Mouse (Mus musculus) layer of hippocampus, postnatal 14 days (tissue): ENCODE measurements at regions not wholly inside any gene's neighbourhood (a gene's known extent, or its start where the extent isn't known, plus 50 kb on each side); places are given as distances from the start of the nearest gene placed in this dataset.
A peak's percentile ranks its signal among the peaks of the same experiment; 100 is the strongest.

Experiments used
- DNase-seq, 2 experiments: peaks; one replicate each; pipeline ENCODE4 v3.0.0; 2021 to 2022; ENCODE audit warnings: low spot score in 2 of 2, mixed read lengths in 1 of 2

DNA sequence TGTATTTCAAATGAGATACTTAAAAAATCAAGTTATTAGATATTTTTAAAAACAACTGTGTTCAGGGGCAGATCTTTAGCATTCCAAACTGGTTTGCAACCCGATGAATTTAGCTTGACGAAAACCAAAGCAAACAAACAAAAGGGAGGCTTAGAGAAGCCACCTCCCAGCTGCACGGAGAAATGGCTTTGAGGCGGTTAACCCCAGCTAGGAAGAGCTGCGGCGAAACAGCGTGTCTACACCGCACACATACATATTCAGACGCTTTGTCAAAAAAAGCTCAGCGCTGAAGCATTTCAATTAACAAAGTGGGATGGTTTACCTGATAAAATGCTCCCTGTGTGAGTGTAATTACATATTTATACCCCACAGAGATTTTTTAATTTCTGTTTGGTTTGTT, 123.0 kb upstream of the Ap5m1 start:
- DNase-seq = no peak

DNA sequence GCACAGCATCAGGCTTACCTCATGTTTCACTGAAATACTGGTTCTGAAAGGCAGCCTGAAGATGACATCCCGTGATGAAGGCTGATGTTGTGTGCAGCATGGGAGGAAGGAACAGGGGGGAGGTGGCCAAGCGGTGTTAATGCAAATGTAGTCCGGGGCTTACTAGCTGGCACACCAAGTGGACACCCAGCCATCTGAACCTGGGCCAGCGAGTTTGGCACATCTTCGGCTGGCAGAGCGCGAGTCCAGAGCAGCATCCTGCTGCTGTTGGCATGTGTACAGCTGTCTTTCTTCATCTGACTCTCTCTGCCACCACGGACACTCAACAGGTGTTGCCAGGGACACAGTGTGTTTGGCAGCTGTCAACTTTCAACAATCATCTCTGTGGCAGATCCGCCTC, 135.0 kb upstream of the Ap5m1 start:
- DNase-seq = peak; percentile 26 to 60

DNA sequence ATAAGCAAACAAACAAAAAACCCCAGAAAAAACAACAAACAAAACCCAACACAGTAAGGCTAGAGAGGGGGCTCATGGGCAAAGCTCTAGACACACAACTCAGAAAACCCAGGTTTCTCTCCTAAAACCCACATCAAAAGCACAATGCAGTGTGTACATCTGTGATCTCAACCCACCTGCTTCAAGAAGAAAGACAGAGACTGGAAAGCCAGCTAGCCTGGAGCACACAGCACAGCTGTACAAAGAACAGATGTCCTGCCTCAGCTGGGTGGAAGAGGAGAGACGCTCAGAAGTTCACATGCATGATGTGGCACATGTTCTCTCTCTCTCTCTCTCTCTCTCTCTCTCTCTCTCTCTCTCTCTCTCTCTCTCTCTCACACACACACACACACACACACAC, 140.0 kb upstream of the Ap5m1 start:
- no peak for DNase-seq

DNA sequence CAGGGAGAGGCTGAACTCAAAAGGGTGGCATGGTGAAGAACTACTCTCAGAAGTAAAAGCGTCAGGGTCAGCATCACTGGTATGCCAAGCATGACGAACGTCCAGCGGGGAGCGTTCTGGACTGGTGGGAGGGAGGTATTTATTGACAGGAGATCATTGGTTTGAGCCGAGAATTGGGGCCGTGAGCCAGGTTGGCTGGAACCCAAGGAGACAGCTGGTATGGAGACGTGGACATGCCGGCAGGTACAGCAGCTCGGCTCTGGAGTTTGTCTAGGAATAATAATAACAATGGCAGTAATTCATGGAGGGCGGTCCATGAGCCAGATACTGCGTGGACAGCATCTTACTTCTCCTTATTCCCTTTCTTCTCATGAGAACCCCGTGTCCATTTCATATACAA, 156.5 kb upstream of the Ap5m1 start:
- DNase-seq = no peak

DNA sequence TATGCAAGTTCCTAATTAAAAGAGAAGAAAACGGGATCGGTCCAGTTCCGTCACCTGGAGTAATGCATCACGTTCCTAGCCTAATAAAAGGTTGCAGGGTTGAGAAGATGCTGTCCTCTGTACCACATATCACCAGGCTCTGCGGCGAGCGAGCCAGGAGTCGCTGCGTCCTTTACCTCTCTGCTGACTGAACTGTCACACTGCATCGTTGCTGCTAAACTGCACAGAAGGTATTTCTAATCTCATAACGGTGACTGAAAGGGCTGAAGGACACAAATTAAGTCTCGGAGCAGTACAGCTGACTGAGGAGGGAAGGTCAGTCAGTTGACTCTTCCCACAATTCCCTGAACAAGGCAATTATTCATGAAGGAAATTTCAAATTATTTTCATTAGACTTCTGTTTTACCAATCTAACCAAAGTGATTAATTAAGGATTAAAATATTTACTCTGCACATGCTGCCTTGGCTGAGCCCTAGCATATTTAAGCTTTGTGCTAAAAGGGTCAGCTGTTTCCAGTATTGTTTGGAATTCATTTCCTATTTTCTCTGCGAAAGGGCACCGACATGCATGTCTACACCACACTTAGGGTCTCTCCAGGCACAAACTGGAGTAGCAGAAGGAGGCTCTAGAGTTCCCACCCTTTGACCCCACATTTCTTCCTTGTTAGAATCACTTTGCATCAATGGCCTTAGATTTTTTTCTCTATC, 157.8 kb upstream of the Ap5m1 start:
- no peak for DNase-seq

DNA sequence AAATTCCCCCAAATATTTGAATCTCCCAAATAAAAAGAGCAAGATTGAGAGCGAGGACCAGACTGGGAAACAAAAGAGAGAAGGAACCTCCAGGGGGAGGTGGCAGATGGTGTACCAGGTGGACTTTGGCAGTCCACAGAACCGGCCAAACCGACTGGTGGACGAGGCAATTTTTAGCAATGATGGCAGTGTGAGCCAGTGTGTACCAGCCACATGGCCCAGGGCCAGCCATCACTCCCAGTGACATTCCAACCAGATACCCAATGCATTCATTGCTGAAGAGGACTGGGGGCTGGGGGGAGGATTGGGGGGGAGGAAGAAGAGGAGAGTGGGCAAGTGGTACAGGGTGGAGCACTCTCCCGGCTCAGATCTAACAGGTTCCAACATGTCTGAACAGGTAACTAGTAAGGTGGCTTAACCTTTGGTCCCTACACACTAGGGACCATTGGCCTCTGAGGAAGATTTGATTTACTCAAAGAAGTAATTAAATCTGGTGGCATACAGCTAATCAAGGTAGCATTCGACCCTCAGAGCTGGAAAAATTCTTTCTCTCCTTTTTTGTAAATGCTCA, 158.4 kb upstream of the Ap5m1 start:
- DNase-seq = no peak

DNA sequence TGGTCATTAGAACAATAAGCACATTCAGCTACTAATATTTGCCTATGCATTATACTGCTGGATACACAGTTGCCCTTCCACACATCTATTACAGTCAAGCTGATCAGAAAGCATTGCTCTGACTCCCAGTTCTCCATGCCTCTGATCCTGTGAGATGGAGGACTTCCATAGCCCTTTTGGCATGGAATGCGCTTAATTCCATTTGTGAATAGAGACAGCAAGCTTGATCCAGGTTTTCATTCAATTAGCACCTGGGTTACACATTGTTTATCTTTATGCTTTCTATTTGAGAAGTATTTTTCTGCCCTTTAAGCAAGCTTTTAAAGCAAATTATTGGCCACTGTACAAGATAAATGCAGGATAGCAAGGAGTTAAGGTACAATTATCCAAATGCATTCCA, 158.9 kb upstream of the Ap5m1 start:
- no peak for DNase-seq

DNA sequence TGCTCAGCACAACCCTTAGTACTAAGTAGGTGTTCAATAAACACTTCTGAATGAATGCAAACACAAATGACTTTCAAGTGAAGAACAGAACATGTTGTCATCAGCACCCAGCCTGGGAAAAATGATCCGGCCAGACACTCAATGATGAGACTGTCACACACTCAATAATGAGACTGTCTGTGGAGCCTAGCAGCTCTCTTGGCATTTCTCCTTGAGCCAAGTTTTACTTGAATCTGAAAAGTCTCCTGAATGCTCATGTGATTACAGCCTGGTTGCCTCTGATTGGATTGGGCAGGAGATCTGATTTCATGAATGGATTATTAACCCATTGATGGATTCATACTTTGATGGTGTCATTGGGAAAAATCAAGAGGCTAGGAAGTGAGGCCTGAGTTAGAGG, 161.3 kb upstream of the Ap5m1 start:
- DNase-seq = no peak

DNA sequence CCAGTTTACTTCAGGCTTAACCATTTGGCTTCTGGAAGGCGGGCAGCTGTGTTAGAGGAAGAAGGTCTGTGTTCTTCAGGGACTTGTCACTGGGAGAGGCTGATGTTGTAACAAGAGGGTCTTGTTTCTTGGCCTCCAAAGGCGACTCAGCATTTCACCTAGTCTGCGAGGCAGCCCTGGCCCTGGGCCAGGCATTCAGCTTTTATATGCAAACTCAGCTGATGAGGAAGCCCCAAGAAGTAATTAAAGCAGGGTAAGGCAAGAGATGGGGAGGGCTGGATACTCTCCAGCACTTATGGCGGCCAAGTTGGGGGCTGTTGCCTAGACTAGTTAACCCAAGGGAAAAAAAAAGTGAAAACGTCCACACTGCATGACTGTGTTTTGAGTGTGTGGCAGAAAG, 162.4 kb upstream of the Ap5m1 start:
- DNase-seq = no peak

DNA sequence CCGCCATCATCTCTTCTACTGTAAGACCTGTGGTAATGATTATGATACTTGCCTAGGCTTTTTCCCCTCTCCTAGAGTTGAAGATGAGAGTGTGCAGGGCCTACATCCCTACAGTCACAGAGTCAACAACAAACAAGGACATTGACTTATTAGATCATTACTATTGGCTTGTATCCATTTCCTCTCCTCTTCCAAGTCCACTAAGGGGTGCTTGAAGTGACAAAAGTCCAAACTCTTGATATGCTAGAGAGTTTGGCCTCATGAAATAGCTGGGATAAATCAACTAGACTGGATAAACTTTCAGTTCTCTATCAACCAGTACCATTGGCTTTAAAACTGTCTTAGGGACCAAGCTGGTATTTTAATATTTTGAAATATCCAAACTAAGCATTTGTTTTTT, 165.7 kb upstream of the Ap5m1 start:
- no peak for DNase-seq

DNA sequence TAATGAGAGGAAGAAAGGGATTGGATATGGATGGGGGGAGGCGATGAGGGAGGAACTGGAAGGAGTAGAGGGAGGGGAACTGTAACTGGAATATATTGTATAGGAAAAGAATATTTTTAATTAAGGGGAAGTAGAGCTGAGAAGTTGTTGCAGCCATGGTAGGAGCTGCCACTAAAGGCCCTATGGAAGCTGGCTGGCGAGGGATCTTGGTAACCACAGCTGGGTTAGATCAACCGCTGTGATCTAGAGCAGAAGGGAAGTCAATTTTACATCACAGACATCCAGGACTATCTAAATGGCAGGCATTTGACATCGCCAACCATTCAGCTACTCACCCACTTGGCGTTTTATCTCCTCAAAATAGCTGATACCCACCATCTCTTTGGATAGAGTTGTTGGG, 168.8 kb upstream of the Ap5m1 start:
- no peak for DNase-seq

DNA sequence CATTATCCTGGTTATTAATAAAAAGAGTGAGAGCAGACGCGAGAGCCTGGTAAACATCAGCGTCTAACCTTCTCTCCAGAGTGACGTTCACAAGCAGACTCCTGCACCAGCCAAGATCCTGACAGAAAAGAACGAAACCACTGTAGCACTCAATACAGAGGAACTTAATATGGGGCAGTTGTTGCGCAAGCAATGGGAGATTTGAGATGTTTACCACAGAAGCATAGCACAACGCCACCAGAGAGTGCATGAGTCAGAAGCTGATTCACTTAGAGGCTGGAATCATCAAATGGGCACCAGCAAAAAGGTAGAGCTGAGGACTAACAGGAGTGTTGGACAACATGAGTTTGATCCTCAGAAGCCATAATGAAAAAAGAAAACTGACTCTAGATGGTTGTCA, 169.7 kb upstream of the Ap5m1 start:
- no peak for DNase-seq

DNA sequence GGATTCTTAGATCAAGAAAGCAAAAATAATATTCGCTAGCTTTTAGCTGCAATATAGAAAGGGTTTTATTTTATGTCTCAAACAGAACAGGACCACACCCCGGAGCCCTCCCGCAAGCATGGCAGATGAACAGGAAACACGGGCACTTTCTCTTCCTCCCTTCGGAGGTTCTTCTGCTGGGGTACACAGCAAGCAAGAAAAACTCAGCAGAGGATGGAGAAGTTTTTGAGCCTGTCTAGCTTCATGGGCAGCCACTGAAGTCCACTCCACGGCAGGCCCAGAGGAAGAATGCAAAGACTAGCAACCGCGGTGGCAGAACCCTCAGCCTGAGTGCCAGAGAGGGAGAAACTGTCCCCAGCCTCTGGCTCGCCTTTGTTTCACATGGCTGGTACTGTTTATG, 174.7 kb upstream of the Ap5m1 start:
- no peak for DNase-seq

DNA sequence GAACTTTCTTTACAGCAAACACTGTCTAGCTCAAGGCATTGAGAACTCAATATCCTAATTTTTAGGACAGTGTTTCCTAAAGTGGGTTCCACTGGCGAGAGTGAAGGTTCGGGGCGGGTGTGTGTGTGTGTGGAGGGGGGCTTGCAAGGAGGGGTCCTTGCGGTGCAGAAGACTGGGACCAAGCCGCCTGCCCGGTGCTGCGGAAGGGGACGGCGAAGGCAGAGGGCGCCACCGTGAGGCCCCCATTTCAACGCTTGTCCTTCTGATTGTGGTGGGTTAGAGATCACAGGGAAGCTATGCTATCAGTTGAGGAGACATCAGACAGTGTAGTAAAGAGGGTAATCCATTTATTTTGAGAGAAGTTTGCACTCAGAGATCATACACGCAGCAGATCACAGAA, 176.9 kb upstream of the Ap5m1 start:
- no peak for DNase-seq

DNA sequence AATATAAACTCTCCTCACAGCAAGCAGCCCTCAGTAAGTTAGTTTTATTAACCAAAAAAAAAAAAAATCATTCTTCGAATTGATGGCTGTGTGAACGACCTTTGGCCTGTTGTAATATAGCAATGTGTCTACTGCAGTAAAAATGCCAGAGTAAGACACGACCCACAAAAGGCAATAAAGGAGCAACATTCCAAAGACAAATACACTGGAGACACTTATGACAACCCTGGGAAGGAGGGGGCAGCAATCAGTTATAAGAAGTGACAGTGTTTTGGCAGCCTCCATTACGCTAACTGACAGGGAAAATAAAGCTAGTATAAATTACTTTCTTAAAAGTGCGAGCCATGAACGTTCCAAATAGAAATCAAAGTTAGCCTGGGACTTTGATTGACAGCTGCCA, 185.9 kb upstream of the Ap5m1 start:
- no peak for DNase-seq

DNA sequence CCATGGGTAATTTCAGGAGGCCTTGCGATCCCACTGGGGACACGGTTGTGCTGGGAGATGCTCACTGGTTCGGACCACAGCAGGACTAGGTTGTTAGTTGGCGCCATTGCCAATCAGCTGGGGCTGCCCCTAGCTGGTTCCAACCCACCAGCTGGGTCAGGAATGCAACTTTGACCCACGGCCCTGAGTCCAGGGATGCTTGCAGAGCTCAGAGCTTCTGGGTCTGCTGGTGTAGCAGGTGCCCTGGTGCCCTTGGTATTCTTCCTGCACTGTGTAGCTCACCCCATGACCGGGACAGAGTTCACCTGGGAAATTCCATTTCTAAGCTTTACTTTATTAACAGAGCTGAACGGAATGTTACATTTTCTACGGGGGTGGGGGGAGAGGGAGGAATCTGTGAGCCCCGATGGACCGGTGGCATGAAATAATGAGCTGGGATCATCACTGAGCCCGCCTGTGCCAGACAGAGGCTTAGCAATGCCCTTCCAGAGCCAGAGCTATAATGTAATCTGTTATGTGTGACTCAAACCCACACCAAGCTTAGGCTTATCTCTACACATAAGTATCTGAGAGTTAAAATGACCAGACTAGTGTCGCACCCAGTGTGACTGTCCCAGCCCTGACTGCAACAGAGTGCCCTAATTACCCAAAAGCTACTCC, 187.8 kb upstream of the Ap5m1 start:
- DNase-seq = no peak

DNA sequence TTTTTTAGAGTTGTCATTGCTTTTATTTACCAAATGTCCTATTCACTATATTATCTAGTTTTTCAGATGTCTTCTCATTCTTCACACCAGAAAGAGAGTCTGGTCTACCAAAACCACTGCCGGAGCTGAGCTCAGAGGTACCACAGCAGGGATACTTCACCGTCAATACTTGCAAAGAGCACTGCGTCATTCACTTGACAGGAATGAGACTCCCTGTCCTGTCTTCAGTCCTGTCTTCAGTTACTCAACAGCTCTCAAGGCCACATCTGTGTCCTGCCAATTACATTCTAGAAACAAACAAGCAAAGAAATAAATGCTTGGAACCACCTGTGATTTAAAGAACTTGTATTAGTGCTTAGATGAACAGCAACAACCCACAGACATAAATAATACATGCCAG, 194.6 kb upstream of the Ap5m1 start:
- no peak for DNase-seq

DNA sequence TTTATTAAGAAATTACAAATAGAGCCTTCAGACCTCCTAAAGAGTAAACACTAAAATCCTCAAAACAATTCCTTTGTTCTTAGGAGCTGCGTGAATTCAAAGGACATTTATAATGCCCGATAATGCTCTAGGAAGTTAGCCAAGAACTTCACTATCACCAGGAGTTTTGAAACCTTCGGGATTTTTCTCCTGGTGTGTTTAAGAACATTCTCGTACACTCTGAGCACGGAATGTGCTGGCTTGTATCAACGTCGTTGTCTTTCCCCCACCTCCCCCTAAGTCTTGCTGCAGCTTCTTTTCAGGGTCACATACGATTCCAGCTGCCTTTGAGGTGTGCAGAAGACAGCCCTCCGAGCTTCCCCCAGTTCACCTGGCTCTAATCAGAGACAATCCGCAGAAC, 195.9 kb upstream of the Ap5m1 start:
- DNase-seq = no peak

DNA sequence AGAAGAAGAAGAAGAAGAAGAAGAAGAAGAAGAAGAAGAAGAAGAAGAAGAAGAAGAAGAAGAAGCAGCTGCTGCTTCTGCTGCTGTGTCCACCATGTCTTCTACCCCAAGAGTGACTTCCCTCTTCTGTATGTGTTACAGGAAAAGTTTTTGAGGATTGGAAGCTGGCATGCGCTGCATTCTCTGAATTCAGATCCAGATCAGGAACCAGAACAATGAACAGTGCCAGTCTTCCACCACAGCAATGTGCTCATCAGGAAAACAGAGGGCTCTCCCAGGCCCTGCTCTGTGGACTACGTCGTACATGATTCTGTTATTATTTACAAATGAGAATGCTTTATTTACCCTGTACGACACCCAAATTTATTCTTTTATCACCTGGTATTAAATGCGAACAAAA, 181.8 kb upstream of the Otx2 start:
- no peak for DNase-seq

DNA sequence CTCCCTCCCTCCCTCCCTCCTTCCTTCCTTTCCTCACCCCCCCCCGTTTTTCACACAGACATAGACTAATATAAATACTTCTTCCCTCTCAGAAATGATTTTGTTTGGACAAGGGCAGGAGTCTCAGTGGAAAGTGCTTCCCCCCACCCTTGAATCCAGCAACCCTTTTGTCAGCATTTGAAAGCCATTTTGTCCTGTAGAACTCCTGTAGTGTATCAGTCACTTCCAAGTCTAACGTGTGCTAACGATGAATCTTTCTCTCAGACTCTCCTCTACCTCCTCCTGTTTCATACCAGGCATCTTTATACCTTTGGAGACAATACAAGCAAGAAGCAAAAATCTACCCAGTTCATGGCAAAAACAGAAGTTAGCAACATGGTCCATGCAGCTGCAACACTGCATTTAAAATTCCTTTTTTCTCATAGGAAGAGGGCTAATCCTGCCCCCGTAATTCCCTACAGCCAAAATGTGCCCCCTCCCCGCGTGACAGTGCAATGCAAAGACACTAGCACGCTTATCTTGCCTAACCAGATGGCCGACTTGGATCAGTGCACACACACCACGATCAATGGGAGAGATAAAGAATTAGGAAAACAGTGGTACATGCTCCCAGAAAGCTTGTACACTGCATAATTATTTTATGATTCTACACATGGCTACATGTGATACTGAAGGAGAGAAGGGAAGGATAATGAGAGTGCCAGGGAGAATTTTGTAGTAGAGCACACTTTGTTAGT, 180.7 kb upstream of the Otx2 start:
- DNase-seq = no peak

DNA sequence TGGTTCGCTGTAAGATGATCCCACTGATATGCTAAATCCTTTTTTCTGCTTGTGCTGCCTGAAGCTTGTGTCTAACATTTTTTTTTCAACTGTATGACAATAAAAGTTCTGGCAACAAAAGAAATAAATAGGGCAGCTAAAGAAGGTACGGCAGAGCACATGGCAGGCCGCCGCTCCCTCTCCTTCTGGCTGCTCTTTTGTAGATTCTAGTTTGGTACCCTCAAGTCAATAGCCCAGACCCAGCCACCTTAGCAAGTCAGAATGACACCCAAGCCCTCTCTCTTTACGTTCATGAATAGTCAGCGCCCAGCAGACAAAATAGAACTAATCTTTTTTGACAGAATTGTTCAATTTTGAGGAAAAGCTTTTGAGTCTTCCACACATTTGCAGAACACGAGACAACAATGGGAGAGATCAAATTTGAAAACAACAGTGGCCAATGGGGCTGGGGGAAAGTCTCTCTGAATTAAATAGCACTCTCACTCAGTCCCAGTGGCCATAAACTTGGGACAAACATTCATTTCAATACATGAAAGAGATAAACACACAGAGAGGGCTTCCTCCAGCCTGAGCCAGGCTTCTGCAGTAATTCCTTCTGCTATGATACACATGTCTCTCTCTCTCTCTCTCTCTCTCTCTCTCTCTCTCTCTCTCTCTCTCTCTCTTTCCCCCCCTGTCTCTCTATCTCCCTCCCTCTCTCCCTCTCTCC, 180.0 kb upstream of the Otx2 start:
- DNase-seq = no peak

DNA sequence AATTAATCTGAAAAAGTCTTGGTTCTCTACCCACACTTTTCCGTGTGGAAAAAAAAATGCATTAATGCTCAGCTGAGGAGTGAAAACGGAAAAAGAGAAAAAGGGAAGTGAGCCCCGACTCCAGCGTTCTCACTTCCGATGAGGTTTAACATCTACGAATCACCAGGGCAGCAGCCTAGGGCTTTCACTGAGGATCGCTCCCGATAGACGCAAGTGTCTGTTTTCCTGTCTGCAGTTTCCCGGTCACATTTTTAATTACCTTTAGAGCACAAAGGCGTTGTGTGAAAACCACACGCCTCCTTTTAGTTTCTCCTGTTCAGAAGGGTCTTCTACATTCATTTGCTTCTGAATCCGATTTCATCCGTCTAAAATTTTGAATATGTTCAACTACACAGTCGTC, 179.2 kb upstream of the Otx2 start:
- no peak for DNase-seq
